Mouse (Mus musculus): Measurements from ENCODE around the gene Csf3r.
"Not testable (repeated sequence)": the region's sequence is repeated elsewhere in the genome, so short reads cannot be mapped to it uniquely, and the experiment has no call there.

Csf3r gene

DNA sequence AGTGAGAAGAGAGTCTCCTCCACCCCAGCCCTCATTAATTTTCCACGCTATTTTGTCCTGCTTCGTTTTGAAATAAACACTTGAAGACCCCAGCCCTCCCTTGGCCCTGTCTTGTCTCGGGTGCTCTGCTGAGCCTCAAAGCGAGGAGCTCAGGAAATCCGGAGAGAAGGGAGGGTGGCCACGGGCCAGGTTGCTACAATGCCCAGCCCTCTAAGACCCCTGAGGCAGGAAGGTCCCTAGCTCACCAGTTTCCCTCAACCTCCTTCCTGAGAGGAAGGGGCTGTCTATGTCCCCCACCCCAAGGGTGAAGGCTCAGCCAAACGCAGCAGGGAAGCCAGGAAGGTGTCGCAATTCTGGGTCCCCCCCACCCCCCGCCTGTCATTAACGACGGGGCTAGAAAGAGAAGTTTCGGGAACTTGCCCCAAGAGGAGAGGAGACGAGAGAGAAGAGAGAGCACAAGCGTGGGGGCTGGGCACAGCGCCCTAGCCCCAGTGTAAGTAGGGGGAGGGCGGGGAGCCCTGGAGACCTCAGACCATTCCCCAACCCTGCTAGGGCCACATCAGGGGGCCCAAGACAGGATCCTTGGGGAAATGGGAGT, at the start of gene Csf3r:
TSS of gene Csf3r (plus strand) at position 248 of the 598 bp plus-strand sequence.
- DNase-seq (ENCODE audit: low spot score in 2 of 2): no peak

- DNase-seq (ENCODE audit: low spot score in 2 of 2): no peak
Observed at GRCm38 (mm10) chr4:125977768-125978167, 46.6 kb upstream of the Csf3r start.

- DNase-seq (ENCODE audit: low spot score in 2 of 2): no peak
Observed at GRCm38 (mm10) chr4:125983279-125983678, 41.1 kb upstream of the Csf3r start.

DNA sequence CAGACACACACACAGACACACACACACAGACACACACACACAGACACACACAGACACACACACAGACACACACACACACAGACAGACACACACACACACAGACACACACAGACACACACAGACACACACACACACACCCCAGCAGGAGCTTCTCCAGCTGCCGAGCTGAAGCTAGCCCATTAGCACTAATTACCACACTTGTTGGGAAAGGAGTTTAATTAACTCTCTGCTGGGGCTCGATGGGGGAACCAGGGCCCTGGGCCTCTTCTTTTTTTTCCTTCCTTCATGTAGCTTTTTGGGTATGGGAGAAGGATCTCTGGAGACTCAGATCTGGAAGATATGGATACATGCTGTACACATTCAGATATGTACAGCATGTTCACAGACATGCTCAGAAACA, 38.6 kb upstream of the Csf3r start:
- not testable (repeated sequence) for DNase-seq (ENCODE audit: low spot score in 2 of 2)

GRCm38 (mm10) chr4:125987071-125987470, 37.3 kb upstream of the Csf3r start:
- no peak for DNase-seq (ENCODE audit: low spot score in 2 of 2)

DNA sequence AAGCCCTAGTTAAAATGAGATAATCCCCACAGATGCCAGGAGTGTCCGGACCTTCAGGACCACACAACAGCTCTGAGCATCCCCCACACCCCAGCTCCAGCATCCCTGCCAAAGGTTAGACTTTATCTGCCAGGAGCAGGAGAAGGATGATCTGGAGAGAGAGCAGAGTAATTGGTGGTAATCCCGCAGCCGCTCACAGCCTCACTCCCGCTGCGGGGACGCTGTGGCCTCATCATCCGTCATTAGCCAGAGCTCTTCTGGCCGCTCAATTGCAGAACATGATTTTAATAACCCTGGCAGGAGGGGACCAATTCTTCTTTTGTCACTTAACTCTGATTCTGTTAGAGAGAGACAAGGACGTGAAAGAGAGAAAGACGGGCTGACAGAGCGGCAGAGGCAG, 35.3 kb upstream of the Csf3r start:
- no peak for DNase-seq (ENCODE audit: low spot score in 2 of 2)

- DNase-seq (ENCODE audit: low spot score in 2 of 2): peak; percentile 11 to 74
Observed at GRCm38 (mm10) chr4:125990143-125990542, 34.2 kb upstream of the Csf3r start.

- no peak for DNase-seq (ENCODE audit: low spot score in 2 of 2)
Observed at GRCm38 (mm10) chr4:125992206-125992605, 32.1 kb upstream of the Csf3r start.

GRCm38 (mm10) chr4:125992906-125993305, 31.4 kb upstream of the Csf3r start:
- no peak for DNase-seq (ENCODE audit: low spot score in 2 of 2)

DNA sequence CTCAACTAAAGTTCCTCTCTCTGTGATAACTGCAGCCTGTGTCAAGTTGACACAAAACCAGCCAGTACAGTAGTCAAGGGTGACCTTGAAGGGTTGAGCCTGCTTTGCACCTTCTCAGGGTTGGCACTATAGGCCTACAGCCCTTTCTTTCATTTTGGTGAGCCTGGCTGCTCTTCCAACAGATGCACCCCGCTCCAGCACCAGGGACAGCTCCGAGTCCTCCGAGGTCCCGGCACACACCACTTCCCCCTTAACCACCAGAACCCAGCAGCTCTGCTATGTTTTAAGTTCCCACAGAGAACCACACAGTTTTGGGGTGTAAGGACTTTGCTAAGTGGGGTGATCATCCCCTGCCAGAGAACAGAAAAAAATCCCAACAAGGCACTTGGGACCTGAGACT, 27.8 kb upstream of the Csf3r start:
- no peak for DNase-seq (ENCODE audit: low spot score in 2 of 2)

DNA sequence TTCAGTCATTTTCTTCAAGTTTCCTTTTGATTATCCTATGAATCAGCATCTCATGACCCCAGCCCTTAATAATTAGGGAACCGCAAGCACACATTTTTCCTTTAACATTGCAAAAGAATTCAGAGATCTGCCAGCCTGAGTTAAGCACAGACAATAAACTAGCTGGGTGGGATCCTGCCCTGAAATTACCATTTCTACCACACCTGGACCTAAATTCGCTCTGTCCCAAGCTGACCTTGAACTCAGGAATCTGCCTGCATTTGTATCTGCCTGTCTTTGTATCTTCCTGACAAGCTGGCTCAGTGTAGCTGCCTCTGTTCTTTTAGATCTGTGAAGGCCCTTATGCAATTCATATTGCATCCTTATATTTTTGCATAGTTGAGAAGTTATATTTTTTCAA, 26.5 kb upstream of the Csf3r start:
- no peak for DNase-seq (ENCODE audit: low spot score in 2 of 2)

DNA sequence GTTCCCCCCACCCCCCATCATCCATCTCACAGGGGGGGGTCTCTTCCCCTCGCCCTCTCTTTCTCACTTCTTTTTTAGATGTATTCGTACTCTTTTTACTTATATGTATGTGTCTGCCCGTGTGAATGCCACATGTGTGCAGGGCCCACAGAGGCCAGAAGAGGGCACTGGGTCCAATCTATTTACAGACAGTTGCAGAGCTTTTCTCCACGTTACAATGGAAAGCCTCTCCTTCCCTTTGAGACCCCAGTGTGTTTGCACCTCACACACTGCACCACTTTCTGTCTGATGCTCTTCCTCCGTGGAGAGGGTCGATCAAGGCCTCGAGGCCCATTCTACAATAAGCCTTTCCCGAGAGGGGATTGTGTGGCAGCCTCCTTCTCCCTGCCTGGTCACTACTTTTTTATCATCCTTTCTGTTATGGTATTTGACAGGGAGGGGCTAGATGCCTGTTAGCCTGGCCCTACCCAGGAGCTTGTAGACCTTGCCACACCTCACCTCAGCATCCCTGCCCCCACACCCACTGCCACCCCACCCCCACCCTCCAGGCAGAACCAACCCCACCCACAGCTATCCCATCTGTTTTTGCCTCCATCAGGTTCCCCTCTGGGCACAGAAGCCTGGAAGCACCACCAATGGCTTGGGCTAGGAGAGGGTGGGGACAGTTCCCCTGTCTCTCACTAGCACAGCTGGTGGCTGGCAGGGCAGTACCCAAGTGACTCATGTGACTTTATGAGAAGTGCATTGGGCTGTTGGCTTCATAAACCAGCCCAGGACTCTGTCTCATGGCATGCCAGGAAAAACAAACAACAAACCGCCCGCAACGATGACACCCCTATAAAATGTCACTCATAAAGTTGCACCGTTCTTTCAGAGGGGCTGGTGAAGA, 22.8 kb upstream of the Csf3r start:
- DNase-seq (ENCODE audit: low spot score in 2 of 2): no peak

DNA sequence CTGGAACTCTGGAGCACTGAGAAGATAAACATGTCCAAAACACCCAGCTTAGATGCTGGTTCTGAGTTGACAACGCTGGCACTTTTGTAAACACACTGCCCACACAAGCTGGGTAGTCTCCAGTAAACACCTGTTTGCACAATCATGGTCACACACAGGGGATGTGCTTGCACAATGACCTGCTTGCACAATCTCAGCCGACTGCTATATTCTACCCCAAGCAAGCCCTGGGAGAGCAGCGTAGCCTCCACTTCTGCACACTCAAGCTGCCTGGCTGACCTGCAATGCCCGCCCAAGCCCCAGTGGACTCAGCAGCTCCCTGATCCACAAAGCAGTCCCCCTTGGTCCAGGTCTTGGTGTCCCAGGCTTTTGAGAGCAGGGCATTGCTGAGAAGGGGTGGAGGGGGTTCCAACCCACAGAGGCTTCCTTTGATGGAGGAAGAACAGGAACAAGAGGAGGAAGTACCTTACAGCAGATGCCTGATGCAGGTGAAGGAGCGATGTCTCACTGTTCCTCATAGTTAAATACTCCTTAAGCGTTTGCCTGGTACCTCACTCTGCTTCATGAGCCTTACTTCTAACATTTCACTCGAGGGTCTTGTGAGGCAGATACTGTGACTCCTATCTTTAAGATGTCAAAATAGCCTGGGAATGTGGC, 6.5 kb upstream of the Csf3r start:
- DNase-seq (ENCODE audit: low spot score in 2 of 2): peak in 1 of 2 experiments; percentile 36

DNA sequence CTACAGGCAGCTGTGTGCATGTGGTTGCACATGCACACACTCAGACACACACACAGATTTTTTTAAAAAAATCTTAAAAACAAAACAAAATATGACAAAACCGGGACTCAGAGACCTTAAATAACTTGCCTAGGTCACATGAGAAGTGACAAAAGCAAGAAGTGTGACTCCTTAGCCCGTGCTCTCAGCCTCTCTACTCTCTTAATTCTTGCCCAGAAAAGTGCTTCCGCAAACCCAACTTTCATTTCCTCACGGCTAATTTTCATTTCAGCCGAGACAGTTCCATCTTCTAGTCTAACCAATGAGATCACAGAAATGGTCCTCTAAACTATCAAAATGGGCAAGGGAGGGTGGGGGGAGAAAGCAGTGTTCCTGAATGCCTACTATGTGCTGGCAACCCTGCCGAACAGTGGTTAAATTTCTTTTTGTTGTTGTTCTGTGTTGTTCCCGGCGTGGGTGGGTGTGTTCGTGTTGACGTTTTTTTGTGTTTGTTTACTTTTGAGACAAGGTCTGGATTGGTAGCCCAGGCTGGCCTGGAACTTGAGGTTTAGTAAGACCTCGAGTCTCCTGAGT, 5.3 kb upstream of the Csf3r start:
- no peak for DNase-seq (ENCODE audit: low spot score in 2 of 2)

GRCm38 (mm10) chr4:126025801-126026200, 1.5 kb downstream of the Csf3r start:
- DNase-seq (ENCODE audit: low spot score in 2 of 2): no peak

DNA sequence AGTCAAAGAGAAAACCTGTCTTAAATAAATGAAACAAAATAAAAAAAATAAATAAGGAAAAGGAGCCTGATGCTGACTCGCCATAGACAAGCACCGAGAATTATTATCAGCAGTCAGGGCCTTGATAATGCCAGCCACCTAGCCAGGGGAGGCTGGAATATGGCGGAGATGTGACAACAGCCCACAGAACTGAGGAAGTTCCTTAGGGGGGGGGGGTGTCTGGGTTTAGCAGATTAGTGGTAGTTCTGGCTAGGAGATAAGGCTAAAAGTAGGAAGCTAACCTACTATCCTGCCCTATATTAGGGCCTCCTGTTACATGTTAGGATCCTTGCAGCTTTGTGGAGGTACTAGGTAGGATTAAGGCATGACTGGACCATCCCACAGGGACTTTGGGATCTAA, 3.6 kb downstream of the Csf3r start:
- no peak for DNase-seq (ENCODE audit: low spot score in 2 of 2)

GRCm38 (mm10) chr4:126029042-126029441, 4.7 kb downstream of the Csf3r start:
- no peak for DNase-seq (ENCODE audit: low spot score in 2 of 2)

DNA sequence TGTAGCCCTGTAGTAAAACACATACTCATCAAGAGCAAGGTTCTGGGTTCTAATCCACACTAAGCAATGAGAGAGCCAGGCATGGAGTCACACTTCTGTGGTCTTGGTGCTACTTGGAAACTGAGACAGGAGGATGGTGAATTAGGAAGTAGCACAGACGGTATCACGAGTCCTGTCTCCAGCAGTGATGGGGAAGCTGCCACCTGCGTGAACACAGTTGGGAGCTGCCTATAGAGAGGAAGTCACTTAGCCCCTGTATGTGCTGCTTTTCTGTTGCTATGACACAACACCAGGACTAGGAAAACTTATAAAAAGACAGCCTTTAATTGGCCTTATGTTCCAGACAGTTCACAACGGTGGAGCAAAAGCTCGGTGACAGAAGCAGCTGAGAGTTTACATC, 6.4 kb downstream of the Csf3r start:
- no peak for DNase-seq (ENCODE audit: low spot score in 2 of 2)

GRCm38 (mm10) chr4:126035413-126035812, 11.1 kb downstream of the Csf3r start:
- no peak for DNase-seq (ENCODE audit: low spot score in 2 of 2)

DNA sequence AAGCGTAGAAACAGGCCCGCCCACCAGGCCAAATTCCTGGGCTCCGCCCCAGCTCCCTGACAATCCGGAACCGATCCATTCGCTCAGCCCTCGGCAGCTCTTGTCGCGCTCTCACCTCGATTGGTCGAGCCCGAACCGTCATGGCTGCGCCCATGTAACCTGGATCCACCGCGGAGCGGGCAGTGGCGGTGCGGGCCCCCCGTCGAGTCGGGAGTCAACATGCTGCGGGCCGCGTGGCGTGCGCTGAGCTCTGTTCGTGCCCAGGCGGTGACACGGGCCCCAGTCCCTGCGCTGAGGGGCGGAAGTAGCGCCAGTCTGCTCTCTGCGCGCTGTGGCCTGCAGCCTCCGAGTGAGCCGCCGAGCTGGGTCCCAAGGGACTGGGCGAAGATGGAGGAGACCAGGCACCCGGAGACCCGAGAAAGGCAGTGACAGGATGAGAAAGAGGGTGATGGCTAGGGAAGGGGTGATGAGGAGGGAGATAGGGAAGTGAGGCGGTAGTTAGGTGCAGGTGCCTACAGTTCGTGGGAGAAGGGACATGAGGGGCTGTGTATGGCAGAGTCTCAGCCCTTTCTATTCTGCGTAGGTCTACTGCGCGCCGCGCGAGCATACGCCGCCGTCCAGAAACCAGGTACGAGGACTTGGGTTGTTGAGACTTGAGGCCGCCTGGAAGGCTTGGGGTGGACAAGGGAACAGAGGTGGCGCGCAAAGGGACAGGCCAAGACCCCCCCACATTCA, 22.7 kb downstream of the Csf3r start, which contains the start of gene Mrps15:
TSS of gene Mrps15 (plus strand) at position 75 of the 735 bp plus-strand sequence.
- peak in 1 of 2 experiments; percentile 84 for DNase-seq (ENCODE audit: low spot score in 2 of 2)

DNA sequence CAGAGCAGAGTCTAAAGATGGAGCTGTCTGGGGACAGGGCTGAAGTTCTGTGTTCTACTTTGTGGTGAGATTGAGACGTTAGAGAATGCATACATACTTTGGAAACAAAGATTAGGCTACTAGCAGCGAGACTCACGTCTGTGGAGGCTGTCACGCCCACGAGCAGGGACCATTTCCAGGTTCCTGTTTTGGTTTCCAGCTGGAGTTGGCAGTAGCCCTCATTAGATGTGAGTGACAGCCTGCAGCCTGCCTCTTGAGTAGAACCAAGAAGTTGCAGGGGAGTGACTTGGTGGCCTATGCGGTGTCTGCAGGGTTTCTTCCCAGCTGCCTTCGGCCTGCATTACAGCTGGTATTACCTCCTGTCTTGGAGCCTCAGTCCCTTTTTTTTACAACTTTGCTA, 27.3 kb downstream of the Csf3r start:
- DNase-seq (ENCODE audit: low spot score in 2 of 2): peak in 1 of 2 experiments; percentile 78

Data from left cerebral cortex, adult 9 months (tissue).